Mouse (Mus musculus): ENCODE results near the gene BC017158.

Gene BC017158

GRCm38 (mm10) chr7:128254978-128255377, 43.0 kb downstream of the BC017158 start:
- no peak for DNase-seq

DNA sequence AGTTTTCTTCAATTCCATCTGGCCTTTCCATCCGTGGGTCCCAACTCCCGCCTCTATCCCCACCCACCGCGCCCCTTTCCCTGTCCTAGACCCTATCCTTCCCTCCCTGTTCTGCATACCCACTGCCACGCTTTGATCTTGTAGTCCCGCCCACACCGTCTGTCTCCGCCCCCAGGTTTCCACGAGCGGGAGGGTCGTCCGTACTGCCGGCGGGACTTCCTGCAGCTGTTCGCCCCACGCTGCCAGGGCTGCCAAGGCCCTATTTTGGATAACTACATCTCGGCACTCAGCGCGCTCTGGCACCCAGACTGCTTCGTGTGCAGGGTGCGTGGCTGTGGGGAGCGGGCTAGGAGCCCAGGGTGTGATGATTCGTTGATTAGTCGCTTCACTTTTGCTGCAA, 45.4 kb downstream of the BC017158 start:
- no peak for DNase-seq

GRCm38 (mm10) chr7:128251946-128252345, 46.0 kb downstream of the BC017158 start:
- no peak for DNase-seq

- DNase-seq = no peak
These were observed 48.0 kb downstream of the BC017158 start for GRCm38 (mm10) chr7:128249998-128250397.

DNA sequence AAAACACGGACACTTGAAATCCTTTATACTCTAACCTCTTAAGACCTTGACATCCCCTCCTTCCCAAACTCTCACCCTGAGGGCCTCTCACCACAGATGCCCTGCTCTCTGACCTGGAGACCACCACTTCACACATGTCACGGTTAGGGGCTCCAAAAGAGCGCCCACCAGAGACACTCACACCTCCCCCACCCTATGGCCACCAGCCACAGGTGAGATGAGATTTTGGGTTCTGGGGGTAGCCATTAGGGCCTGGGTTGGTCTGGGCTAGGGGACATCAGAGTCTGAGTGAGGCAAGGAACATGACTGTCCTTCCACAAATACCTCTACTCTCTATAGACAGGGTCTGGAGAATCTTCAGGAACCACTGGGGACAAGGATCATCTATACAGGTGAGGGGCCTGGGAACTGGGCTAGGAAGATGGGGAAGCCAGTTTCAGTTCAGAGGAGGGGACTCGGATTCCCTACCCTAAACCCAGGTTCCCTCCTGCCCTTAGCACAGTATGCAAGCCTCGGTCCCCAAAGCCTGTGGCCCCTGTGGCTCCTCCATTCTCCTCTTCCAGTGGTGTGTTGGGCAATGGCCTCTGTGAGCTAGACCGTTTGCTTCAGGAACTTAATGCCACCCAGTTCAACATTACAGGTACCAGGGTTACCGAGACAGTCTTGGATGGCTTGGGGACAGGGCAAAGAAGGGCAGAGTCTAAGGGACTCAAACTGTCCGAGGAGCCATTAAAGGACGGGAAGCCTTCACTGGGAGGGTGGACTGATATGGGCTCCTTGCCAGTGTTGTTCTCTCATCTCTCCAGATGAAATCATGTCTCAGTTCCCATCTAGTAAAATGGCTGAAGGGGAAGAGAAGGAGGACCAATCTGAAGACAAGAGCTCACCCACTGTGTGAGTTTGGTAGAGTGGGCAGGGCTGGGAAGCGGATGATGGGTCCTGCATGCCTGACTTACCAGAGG, 49.6 kb downstream of the BC017158 start:
- no peak for DNase-seq

DNA sequence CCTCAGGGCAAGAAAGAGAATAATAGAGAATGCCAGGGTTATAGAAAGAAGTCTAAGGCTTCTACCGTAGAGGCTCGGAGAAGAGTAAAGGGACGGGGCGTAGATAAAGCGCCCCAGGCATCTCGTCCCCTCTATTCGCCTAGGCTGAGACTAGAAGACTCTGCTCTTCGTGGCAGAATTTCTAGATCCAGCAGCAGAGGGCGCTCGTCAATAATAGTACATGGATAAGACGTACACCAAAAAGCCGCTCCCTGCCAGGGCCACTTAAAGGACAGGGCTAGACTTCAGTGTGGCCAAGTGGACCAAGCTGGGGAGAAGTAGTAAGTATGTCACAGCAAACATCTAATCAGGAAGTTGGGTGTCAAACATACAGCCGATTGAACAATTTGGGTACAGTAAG, 50.5 kb downstream of the BC017158 start:
- peak; percentile 78 for DNase-seq

- DNase-seq = no peak
These were observed 51.2 kb downstream of the BC017158 start, which contains the start of gene Tgfb1i1 for GRCm38 (mm10) chr7:128246496-128247391. Gene Tgfb1i1 (plus strand): TSS chr7:128246812.

GRCm38 (mm10) chr7:128245547-128245946, 52.4 kb downstream of the BC017158 start:
- no peak for DNase-seq

DNA sequence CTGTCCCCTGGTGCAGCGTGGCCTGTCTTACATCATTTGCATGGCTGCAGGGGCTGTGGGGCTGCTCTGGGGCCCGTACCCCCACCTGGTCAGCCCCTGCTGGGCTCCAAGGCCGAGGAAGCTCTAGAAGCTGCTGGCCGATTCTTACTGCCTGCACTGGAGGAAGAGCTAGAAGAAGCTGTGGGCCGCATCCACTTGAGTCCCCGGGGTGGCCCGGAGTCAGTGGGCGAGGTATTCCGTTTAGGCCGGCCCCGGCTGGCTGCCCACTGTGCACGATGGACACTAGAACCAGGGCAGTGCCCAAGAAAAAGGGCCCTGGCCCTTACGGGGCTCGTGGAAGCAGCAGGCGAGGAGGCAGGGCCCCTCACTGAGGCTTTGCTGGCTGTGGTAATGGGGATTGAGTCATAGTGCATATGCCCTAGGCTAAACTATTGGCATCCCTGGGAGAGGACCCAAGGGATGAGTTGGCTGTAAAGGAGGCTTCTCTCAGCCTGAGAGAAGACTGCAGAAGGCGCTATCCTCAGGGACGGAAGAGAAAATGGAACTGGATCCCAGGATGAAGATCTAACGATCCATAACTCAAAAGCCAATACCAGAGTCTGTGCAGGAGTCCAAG, 53.5 kb downstream of the BC017158 start:
- DNase-seq = no peak

GRCm38 (mm10) chr7:128243921-128244320, 54.0 kb downstream of the BC017158 start:
- DNase-seq = no peak

- no peak for DNase-seq
These were observed 55.6 kb downstream of the BC017158 start for GRCm38 (mm10) chr7:128242331-128242730.

- no peak for DNase-seq
These were observed 57.7 kb downstream of the BC017158 start for GRCm38 (mm10) chr7:128240131-128240784.

DNA sequence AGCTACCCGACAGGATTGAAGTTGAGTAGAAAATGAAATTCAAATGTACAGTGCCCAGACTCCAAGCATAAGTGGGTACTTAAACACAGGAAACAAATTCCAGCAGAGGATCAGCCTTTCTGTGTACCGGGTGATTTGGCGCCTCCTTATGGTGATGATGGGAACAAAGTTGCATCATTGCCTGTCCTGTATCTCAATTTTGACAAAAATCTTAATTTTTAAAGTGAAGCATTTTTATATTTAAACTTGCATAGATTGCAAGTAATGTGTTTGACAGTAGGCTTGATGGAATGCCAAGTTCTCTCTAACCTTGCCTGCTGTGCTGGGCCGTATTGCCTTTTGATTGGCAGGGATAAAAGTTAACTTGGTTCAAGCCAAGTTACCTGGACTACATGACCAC, 59.0 kb downstream of the BC017158 start:
- peak; percentile 62 to 67 for DNase-seq

DNA sequence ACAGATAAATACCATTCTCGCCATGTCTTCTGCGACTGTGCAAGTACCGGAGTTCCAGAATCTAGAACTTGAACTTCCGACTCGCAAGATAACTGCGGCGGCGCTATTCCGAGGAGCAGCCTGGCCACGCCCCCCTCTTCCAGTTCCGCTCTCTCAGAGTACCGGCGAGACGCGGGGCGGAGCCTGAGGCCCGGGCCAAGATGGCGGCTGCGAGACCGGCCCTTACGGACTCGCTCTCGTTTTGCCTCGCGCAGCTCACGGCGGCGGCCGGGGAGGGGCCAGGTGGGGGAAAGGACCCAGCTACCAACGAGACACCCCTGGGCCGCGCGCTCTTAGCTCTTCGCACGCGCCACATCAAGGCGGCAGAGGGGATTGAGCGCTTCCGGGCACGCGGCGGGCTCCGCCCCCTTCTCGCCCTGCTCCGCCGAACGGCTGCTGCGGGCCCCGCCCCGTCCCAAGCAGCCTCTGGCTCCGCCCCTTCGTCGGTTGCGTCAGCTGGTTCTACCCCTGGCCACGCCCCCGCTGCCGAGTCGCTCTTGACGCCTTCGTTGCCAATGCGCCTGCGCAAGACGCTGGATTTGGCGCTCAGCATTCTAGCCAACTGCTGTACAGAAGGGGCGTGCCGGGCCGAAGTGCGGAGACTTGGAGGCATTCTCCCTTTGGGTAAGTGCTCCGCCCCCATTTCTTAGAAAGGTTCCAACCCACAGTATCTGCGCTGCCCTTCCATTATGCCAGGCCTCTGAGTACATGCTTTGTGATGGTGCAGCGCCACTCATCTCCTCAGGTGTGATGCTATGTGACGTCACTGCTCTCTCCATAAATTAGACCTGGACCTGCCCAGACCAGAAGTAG, 59.8 kb downstream of the BC017158 start, which contains the start of gene 9130023H24Rik:
9130023H24Rik (minus strand) TSS at position 105 of the 852 bp plus-strand sequence.
- DNase-seq = peak; percentile 100

- no peak for DNase-seq
These were observed 60.4 kb downstream of the BC017158 start for GRCm38 (mm10) chr7:128237593-128237926.

DNA sequence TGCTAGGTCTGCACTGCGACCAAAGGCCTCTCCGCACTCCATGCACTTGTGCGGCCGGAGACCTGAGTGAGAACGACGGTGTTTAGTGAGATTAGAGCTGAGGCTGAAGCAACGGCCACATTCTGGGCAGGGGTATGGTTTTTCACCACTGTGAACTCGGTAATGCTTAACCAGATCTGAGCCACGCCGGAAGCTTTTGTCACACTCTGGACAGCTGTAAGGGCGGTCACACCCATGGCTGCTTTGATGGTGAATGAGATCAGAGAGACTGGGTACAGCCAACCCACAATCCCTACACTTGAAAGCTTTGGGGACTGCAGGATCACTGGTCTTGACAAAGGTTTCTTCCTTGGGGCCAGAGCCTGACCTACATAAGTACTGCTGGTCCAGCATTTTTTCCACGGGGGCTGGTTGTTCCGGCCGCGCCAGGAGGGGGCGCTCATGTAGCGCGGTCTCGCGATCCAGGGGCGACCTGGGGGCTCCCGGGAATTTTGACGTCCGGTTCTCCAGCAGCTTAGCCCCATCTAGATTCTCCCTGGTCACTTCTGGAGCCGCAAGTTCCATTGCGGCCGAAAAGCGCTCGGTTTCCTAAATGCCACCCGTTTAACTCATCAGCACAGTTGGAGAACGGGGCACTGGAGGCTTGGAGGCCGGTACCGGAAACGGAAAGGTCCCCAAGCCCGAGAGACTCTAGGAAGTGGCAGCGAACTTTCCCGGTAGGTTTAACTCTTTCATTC, 60.9 kb downstream of the BC017158 start, which contains the start of gene Armc5:
Armc5 (plus strand) TSS at position 487 of the 737 bp plus-strand sequence.
- DNase-seq = peak; percentile 81 to 82

DNA sequence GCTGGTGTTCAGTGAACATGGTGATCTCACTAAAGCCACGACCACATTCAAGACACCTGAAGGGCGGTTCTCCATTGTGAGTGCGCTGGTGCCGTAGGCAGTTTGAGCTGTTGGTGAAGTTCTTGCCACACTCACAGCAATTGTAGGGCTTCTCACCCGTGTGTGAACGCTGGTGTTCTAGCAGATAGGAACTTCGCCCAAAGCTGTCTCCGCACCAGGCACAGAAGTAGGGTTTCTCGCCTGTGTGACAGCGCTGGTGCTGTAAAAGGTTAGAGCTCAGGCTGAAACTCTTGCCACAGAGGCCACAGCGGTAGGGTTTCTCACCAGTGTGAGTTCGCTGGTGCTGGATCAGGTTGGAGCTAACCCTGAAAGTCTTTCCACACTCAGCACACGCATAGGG, 61.5 kb downstream of the BC017158 start:
- DNase-seq = no peak

- DNase-seq = no peak
These were observed 62.5 kb downstream of the BC017158 start for GRCm38 (mm10) chr7:128235481-128235880.

- DNase-seq = no peak
These were observed 63.2 kb downstream of the BC017158 start for GRCm38 (mm10) chr7:128234796-128235195.

- no peak for DNase-seq
These were observed 66.2 kb downstream of the BC017158 start for GRCm38 (mm10) chr7:128231741-128232140.

All from B cell, adult 2 months (primary cell).